ENCODE assay signal across 13 mouse cellular contexts in genomic region chr11:79831591-79832320, GRCm38 (mm10).
DNase-seq lines count a peak whose midpoint lies in the region; ATAC-seq and TF ChIP-seq lines count a peak whose summit lies in the region.
"Had no signal": no experiment of that assay in that cellular context is flagged by ENCODE, and none has a peak within 500 bp of the region (broad histone marks: within the 10 kb centered on the region; RNA-seq: fewer than 3 reads in every experiment).

No protein-coding gene starts in this region.

- TF ChIP-seq POLR2A in limb, embryonic 14.5 days (IDR thresholded peaks at IDR 0.05; ENCODE audit: borderline replicate concordance, extremely low read depth, insufficient read depth, insufficient read length) = no peak

- H3K4me1 ChIP-seq in neural tube, embryonic 13.5 days (replicated peaks) = no peaks in the 10 kb centered on the region
- H3K4me1 ChIP-seq in limb, embryonic 14.5 days (ENCODE audit: control insufficient read depth, insufficient read depth, low read length) = no peaks in the 10 kb centered on the region; the same call in 1 of the 2 replicates

- no peak overlapping the region for H3K4me3 ChIP-seq in neural tube, embryonic 13.5 days
- no peak overlapping the region for H3K4me3 ChIP-seq in limb, embryonic 14.5 days (replicated peaks; ENCODE audit: low read length)
- H3K4me3 ChIP-seq: limb, embryonic 13.5 days had no signal

- 0 out of 2 replicates have a peak overlapping the region, but pooled peaks have one; percentile 6 for H3K27ac ChIP-seq in neural tube, embryonic 13.5 days (replicated peaks)
- H3K27ac ChIP-seq in limb, embryonic 14.5 days (replicated peaks; ENCODE audit: low read depth, low read length) = peak overlapping the region; percentile 19; the same call in 1 of the 2 replicates
- H3K27ac ChIP-seq: limb, embryonic 13.5 days; macrophage had no signal

- no peak overlapping the region for H3K4me2 ChIP-seq in neural tube, embryonic 13.5 days
- no peak overlapping the region for H3K4me2 ChIP-seq in limb, embryonic 14.5 days (replicated peaks; ENCODE audit: low read depth, low read length, severe bottlenecking)
- H3K4me2 ChIP-seq: limb, embryonic 13.5 days had no signal

- 88% methylated on average over 11 of the region's 11 CpGs for WGBS in neural tube, embryonic 13.5 days
- 88% methylated on average over 11 of the region's 11 CpGs for WGBS in limb, embryonic 14.5 days

- no peak for ATAC-seq in neural tube, embryonic 13.5 days (ENCODE audit: low read depth)
- ATAC-seq in limb, embryonic 14.5 days (ENCODE audit: low FRiP score, low read depth) = no peak
- ATAC-seq: forebrain, postnatal 0 days had no signal

- no peak overlapping the region for H3K9ac ChIP-seq in neural tube, embryonic 13.5 days
- H3K9ac ChIP-seq in limb, embryonic 14.5 days (ENCODE audit: low read depth, low read length, severe bottlenecking) = no peak overlapping the region
- H3K9ac ChIP-seq: forebrain, postnatal 0 days; limb, embryonic 13.5 days had no signal

- no peaks in the 10 kb centered on the region for H3K27me3 ChIP-seq in neural tube, embryonic 13.5 days
- no peaks in the 10 kb centered on the region for H3K27me3 ChIP-seq in limb, embryonic 14.5 days (ENCODE audit: control insufficient read depth, insufficient read depth, low read length)
- H3K27me3 ChIP-seq: limb, embryonic 13.5 days had no signal

- no peaks in the 10 kb centered on the region for H3K36me3 ChIP-seq in neural tube, embryonic 13.5 days
- no peaks in the 10 kb centered on the region for H3K36me3 ChIP-seq in limb, embryonic 14.5 days (ENCODE audit: control insufficient read depth, insufficient read depth, low read length)
- H3K36me3 ChIP-seq: limb, embryonic 13.5 days had no signal

- no peaks in the 10 kb centered on the region for H3K9me3 ChIP-seq in neural tube, embryonic 13.5 days
- no peaks in the 10 kb centered on the region for H3K9me3 ChIP-seq in limb, embryonic 14.5 days (ENCODE audit: control insufficient read depth, low read length)
- H3K9me3 ChIP-seq: limb, embryonic 13.5 days had no signal

- DNase-seq in adrenal gland, adult 2 months = peak; percentile 68
- no peak for DNase-seq in adrenal gland, postnatal 4 days (ENCODE audit: low spot score in 2 of 2)
- DNase-seq in neural tube, embryonic 10.5 days (ENCODE audit: extremely low spot score, low spot score) = no peak
- DNase-seq in gastrocnemius, postnatal 25 days = peak; percentile 68
- DNase-seq in limb, embryonic 14.5 days (ENCODE audit: low spot score) = peak; percentile 36
- no peak for DNase-seq in right cerebral cortex, postnatal 10 days (ENCODE audit: low spot score in 2 of 2)
- DNase-seq in right cerebral cortex, adult 2 months (ENCODE audit: low spot score in 2 of 2) = no peak
- DNase-seq: forebrain, postnatal 0 days; kidney, adult 2 months; retina, postnatal 1 day had no signal

Comparison
In these comparisons a context has a peak if more than half of its experiments do, and no peak if none do; other contexts are left out.
1. DNase-seq: peak in adrenal gland, adult 2 months (single experiment), gastrocnemius, postnatal 25 days (single experiment) and limb, embryonic 14.5 days (single experiment); none in adrenal gland, postnatal 4 days (0 of 2), neural tube, embryonic 10.5 days (single experiment), right cerebral cortex, postnatal 10 days (0 of 2) and right cerebral cortex, adult 2 months (0 of 2).